Mouse (Mus musculus) heart, postnatal 0 days (tissue): ENCODE data around the gene Gm45837.
A peak's percentile ranks its signal among the peaks of the same experiment; 100 is the strongest.

Experiments used
- CTCF ChIP-seq: IDR thresholded peaks from 2 replicates; pipeline ENCODE4 v1.5.1; 2016; ENCODE audit warnings: antibody characterized with exemption, control low read depth, low read depth
- EP300 ChIP-seq: IDR thresholded peaks from 2 replicates; pipeline ENCODE4 v1.6.1; 2016; ENCODE audit warnings: antibody characterized with exemption, low read depth

DNA sequence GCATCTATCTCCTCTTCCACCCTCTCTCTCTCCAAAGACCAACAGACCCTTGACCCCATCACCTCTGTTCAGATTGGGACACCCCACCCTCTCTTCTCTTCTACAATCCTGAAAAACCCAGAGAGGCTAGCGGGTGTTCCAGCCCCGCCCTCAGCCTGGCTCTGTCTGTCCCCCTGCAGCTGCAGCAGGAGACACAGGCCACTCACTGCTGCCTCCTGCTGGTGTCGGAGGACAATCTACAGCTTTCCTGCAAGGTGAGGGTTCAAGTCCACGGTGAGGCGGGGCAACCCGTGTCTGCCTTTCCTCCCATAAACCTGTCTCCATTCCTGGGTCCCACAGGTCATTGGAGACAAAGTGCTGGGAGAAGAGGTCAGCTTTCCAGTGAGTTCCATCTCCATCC lies 91.0 kb downstream of the Gm45837 start:
- peak; percentile 39 for TF ChIP-seq CTCF
- no peak for TF ChIP-seq EP300
